Mouse (Mus musculus): ENCODE data around the gene Exoc3l4. TPM values are rescaled to one million over a fixed set of nuclear protein-coding genes. Genes with fewer than 3 reads are reported as not detected.

Gene Exoc3l4
- polyA plus RNA-seq, 1 experiment from 2014 or later: 25.9 TPM

GRCm38 (mm10) chr12:111436170-111436569, 19.4 kb downstream of the Exoc3l4 start:
- no peaks in the 10 kb centered on the region for H3K36me3 ChIP-seq (ENCODE audit: insufficient read depth, low read length)
- TF ChIP-seq CTCF (IDR thresholded peaks at IDR 0.05; ENCODE audit: low read depth): no peak
- no peak for ATAC-seq (replicated peaks; ENCODE audit: low FRiP score, low read depth)
- peaks cover 30% of the 10 kb centered on the region for H3K4me1 ChIP-seq (replicated peaks; ENCODE audit: insufficient read depth, low read length)
- no peaks in the 10 kb centered on the region for H3K9me3 ChIP-seq (replicated peaks; ENCODE audit: low read length)
- H3K9ac ChIP-seq (ENCODE audit: low read depth, low read length): no peak overlapping the region
- DNase-seq (ENCODE audit: low spot score): no peak
- H3K4me2 ChIP-seq (ENCODE audit: low read length): no peak overlapping the region
- H3K27ac ChIP-seq: no peak overlapping the region
- no peak overlapping the region for H3K4me3 ChIP-seq (replicated peaks; ENCODE audit: low read depth, low read length)
- WGBS: 88% methylated on average over 3 of the region's 3 CpGs
- no peaks in the 10 kb centered on the region for H3K27me3 ChIP-seq (ENCODE audit: insufficient read depth, low read length)

GRCm38 (mm10) chr12:111436640-111437039, 19.8 kb downstream of the Exoc3l4 start:
- ATAC-seq (replicated peaks; ENCODE audit: low FRiP score, low read depth): no peak
- H3K27me3 ChIP-seq (ENCODE audit: insufficient read depth, low read length): no peaks in the 10 kb centered on the region
- no peaks in the 10 kb centered on the region for H3K36me3 ChIP-seq (ENCODE audit: insufficient read depth, low read length)
- H3K4me2 ChIP-seq (ENCODE audit: low read length): no peak overlapping the region
- H3K4me1 ChIP-seq (replicated peaks; ENCODE audit: insufficient read depth, low read length): peaks cover 25% of the 10 kb centered on the region
- no peak overlapping the region for H3K27ac ChIP-seq
- no peak overlapping the region for H3K4me3 ChIP-seq (replicated peaks; ENCODE audit: low read depth, low read length)
- no peak overlapping the region for H3K9ac ChIP-seq (ENCODE audit: low read depth, low read length)
- WGBS: 39% methylated on average over 8 of the region's 8 CpGs
- no peak for DNase-seq (ENCODE audit: low spot score)
- H3K9me3 ChIP-seq (replicated peaks; ENCODE audit: low read length): no peaks in the 10 kb centered on the region
- TF ChIP-seq CTCF (IDR thresholded peaks at IDR 0.05; ENCODE audit: low read depth): no peak

DNA sequence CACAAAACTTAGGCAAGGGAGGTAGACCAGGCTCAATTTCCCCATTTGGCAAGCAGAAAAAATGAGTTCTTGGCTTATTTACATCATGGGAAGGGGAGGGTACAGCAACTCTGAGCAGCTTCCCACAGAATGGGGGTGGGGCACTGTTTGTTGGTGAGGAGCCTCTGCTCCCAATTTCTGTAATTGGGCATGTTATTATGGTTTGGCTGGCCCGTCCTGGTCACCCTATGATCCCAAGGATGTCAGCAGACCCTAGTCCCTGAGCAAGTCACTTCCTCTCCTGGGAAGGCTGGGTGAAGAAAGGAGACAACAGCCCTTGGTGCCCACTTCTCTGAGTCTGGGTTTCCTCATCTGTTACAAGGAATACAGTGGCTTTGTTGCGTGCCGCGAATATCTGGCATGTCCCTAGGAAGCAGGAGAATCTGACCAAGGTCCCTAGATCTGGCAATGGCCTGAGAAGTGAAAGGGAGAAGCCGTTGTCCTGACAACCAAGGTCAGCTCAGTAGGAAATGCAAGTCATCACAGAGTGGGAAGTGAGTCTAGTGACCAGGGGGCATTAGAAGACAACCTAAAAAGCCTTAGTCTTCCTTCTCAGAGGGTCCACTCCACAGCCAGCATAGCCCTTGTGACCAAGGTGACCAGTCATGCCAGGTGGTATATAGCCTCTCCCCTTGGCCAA, 20.5 kb downstream of the Exoc3l4 start:
- Histone ChIP-seq H3K9me3 (replicated peaks; ENCODE audit: low read length) (no peaks in the 10 kb centered on the region), H3K27ac (peak overlapping the region; percentile 56; the same call in 1 of the 2 replicates), H3K4me1 (replicated peaks; ENCODE audit: insufficient read depth, low read length) (peaks cover 19% of the 10 kb centered on the region), H3K27me3 (ENCODE audit: insufficient read depth, low read length) (no peaks in the 10 kb centered on the region), H3K9ac (ENCODE audit: low read depth, low read length) (no peak overlapping the region), H3K36me3 (ENCODE audit: insufficient read depth, low read length) (no peaks in the 10 kb centered on the region), H3K4me3 (replicated peaks; ENCODE audit: low read depth, low read length) (no peak overlapping the region), H3K4me2 (ENCODE audit: low read length) (peak overlapping the region; percentile 13; the same call in 1 of the 2 replicates)
- DNase-seq (ENCODE audit: low spot score) (no peak), ATAC-seq (replicated peaks; ENCODE audit: low FRiP score, low read depth) (no peak)
- no peak for TF ChIP-seq CTCF (IDR thresholded peaks at IDR 0.05; ENCODE audit: low read depth)
- WGBS: 58% methylated on average over 5 of the region's 5 CpGs

GRCm38 (mm10) chr12:111438850-111439249, 22.0 kb downstream of the Exoc3l4 start:
- no peak for ATAC-seq (replicated peaks; ENCODE audit: low FRiP score, low read depth)
- Histone ChIP-seq H3K27ac (no peak overlapping the region), H3K4me1 (replicated peaks; ENCODE audit: insufficient read depth, low read length) (peaks cover 15% of the 10 kb centered on the region), H3K36me3 (ENCODE audit: insufficient read depth, low read length) (no peaks in the 10 kb centered on the region), H3K9me3 (replicated peaks; ENCODE audit: low read length) (no peaks in the 10 kb centered on the region), H3K4me3 (replicated peaks; ENCODE audit: low read depth, low read length) (no peak overlapping the region), H3K9ac (ENCODE audit: low read depth, low read length) (no peak overlapping the region), H3K27me3 (ENCODE audit: insufficient read depth, low read length) (no peaks in the 10 kb centered on the region), H3K4me2 (ENCODE audit: low read length) (no peak overlapping the region)
- 75% methylated on average over 6 of the region's 6 CpGs for WGBS
- DNase-seq (ENCODE audit: low spot score): no peak
- TF ChIP-seq CTCF (IDR thresholded peaks at IDR 0.05; ENCODE audit: low read depth): no peak

DNA sequence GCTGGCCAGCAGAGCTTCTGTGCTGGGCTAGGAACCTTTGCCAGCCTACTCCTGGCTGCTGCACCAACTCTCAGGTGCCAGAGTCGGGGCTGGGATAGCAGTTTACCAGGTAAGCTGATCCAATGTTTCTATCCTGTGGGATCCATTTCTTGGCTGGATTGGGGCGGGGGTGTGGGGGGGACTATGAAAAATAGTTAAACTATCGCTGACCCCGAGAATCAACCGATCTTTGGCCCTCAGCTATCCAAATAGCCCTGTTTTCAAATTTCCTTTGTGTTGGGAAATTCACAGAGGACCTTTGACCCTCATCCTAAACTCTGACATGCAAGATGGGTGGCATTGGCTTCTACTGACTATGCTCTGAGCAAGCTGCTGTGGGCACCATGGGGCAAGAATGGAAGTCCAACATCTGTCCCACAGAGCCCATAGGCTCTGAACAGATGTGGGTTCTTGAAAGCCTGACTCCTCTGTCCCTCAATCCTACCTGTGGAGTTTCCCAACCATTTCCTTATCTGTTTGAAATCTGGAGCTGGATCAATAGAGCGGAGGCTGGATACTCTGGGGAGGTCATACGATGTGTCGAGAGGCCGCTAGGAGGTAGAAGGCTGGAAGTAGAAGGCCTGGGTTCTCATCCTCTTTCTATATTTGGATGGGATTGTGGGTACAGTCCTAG, 24.0 kb downstream of the Exoc3l4 start:
- H3K27ac ChIP-seq: no peak overlapping the region
- no peak for TF ChIP-seq CTCF (IDR thresholded peaks at IDR 0.05; ENCODE audit: low read depth)
- DNase-seq (ENCODE audit: low spot score) (no peak), ATAC-seq (replicated peaks; ENCODE audit: low FRiP score, low read depth) (no peak)
- WGBS: 91% methylated on average over 9 of the region's 9 CpGs
- 0 out of 2 replicates have a peak, but pooled peaks cover 4% of the 10 kb centered on the region for H3K27me3 ChIP-seq (ENCODE audit: insufficient read depth, low read length)
- H3K4me3 ChIP-seq (replicated peaks; ENCODE audit: low read depth, low read length): no peak overlapping the region
- H3K9ac ChIP-seq (ENCODE audit: low read depth, low read length): no peak overlapping the region
- H3K36me3 ChIP-seq (ENCODE audit: insufficient read depth, low read length): no peaks in the 10 kb centered on the region
- H3K4me2 ChIP-seq (ENCODE audit: low read length): no peak overlapping the region
- H3K9me3 ChIP-seq (replicated peaks; ENCODE audit: low read length): no peaks in the 10 kb centered on the region
- H3K4me1 ChIP-seq (replicated peaks; ENCODE audit: insufficient read depth, low read length): peaks cover 20% of the 10 kb centered on the region; the same call in 1 of the 2 replicates

- Histone ChIP-seq H3K9me3 (replicated peaks; ENCODE audit: low read length) (no peaks in the 10 kb centered on the region), H3K4me2 (ENCODE audit: low read length) (peak overlapping the region; percentile 77; the same call in 1 of the 2 replicates), H3K27me3 (ENCODE audit: insufficient read depth, low read length) (0 out of 2 replicates have a peak, but pooled peaks cover 6% of the 10 kb centered on the region), H3K4me3 (replicated peaks; ENCODE audit: low read depth, low read length) (no peak overlapping the region), H3K27ac (no peak overlapping the region), H3K4me1 (replicated peaks; ENCODE audit: insufficient read depth, low read length) (peaks cover 25% of the 10 kb centered on the region; the same call in 1 of the 2 replicates), H3K36me3 (ENCODE audit: insufficient read depth, low read length) (no peaks in the 10 kb centered on the region), H3K9ac (ENCODE audit: low read depth, low read length) (no peak overlapping the region)
- 62% methylated on average over 3 of the region's 3 CpGs for WGBS
- TF ChIP-seq CTCF (IDR thresholded peaks at IDR 0.05; ENCODE audit: low read depth): no peak
- no peak for DNase-seq (ENCODE audit: low spot score)
- no peak for ATAC-seq (replicated peaks; ENCODE audit: low FRiP score, low read depth)
Observed at GRCm38 (mm10) chr12:111441523-111441922, 24.7 kb downstream of the Exoc3l4 start.

Measured in kidney, postnatal 0 days (tissue).